Mouse (Mus musculus): ENCODE measurements around the gene Fam3a. TPM values are rescaled to one million over a fixed set of nuclear protein-coding genes. Genes with fewer than 3 reads are reported as not detected.

Gene Fam3a
- total RNA-seq, 2 experiments from 2014 or later, result 28.6 TPM

Other genes starting within 250 kb of the Fam3a start
- not detected for gene Tex28, start 225.4 kb downstream of the Fam3a start, total RNA-seq (2021)
- not detected for gene Tktl1, start 216.0 kb downstream of the Fam3a start, total RNA-seq (2021)
- 100 to 1,000 TPM; 129 to 211 TPM for gene Flna, start 143.5 kb downstream of the Fam3a start, total RNA-seq (2021)
- 100 to 1,000 TPM in 1 of 2 experiments, 10 to 100 TPM in 1; 53.0 to 121 TPM for gene Emd, start 138.6 kb downstream of the Fam3a start, total RNA-seq (2021)
- 100 to 1,000 TPM; 409 to 419 TPM for gene Rpl10, start 122.5 kb downstream of the Fam3a start, total RNA-seq (2021)
- gene Taz, start 111.4 kb downstream of the Fam3a start, total RNA-seq (2021), result 10 to 100 TPM; 64.7 to 87.2 TPM
- 10 to 100 TPM in 1 of 2 experiments, 1 to 10 TPM in 1; 9.4 to 16.3 TPM for gene Dnase1l1, start 110.9 kb downstream of the Fam3a start, total RNA-seq (2021)
- gene Atp6ap1, start 96.2 kb downstream of the Fam3a start, total RNA-seq (2021), result 100 to 1,000 TPM; 235 to 239 TPM
- 100 to 1,000 TPM; 180 to 272 TPM for gene Gdi1, start 88.3 kb downstream of the Fam3a start, total RNA-seq (2021)
- gene Fam50a, start 80.2 kb downstream of the Fam3a start, total RNA-seq (2021), result 10 to 100 TPM; 63.3 to 78.7 TPM
- gene Plxna3, start 64.2 kb downstream of the Fam3a start, total RNA-seq (2021), result 10 to 100 TPM in 1 of 2 experiments, 1 to 10 TPM in 1; 6.0 to 13.1 TPM
- 10 to 100 TPM; 42.8 to 58.2 TPM for gene Lage3, start 39.7 kb downstream of the Fam3a start, total RNA-seq (2021)
- gene Ubl4a, start 20.1 kb downstream of the Fam3a start, total RNA-seq (2021), result 10 to 100 TPM; 59.6 to 72.6 TPM
- gene Slc10a3, start 19.9 kb downstream of the Fam3a start, total RNA-seq (2021), result 10 to 100 TPM; 22.8 to 26.8 TPM
- gene Ikbkg, start within 50 bp of the Fam3a start, total RNA-seq (2021), result 100 to 1,000 TPM in 1 of 2 experiments, 10 to 100 TPM in 1; 71.2 to 110 TPM
- 100 to 1,000 TPM; 172 to 176 TPM for gene G6pdx, start 35.9 kb upstream of the Fam3a start, total RNA-seq (2021)
- gene Gm6880, start 88.1 kb upstream of the Fam3a start, total RNA-seq (2021), result not detected
- not detected for gene Olfr1326-ps1, start 181.6 kb upstream of the Fam3a start, total RNA-seq (2021)
- gene Olfr1325, start 199.4 kb upstream of the Fam3a start, total RNA-seq (2021), result not detected